Mouse (Mus musculus): ENCODE results near the gene Kel.

- no peak for TF ChIP-seq TAL1 (conservative IDR thresholded peaks at IDR 0.05; ENCODE audit: low read depth, low read length)
- no peak for TF ChIP-seq CTCF (IDR thresholded peaks at IDR 0.05; ENCODE audit: low read depth, low read length)
- no peak for TF ChIP-seq GATA1 (IDR thresholded peaks at IDR 0.05; ENCODE audit: borderline replicate concordance, low read length)
- TF ChIP-seq POLR2AphosphoS5 (IDR thresholded peaks at IDR 0.05; ENCODE audit: insufficient replicate concordance, low read depth, low read length), result no peak
- TF ChIP-seq GATA2 (IDR thresholded peaks at IDR 0.05; ENCODE audit: borderline replicate concordance, low read depth, low read length), result no peak
Observed at GRCm38 (mm10) chr6:41734719-41735470, 30.8 kb upstream of the Kel start.

Measured in G1E (cell line).